Mouse (Mus musculus) embryonic facial prominence, embryonic 11.5 days (tissue): ENCODE results near the gene Fry. TPM values are rescaled to one million over a fixed set of nuclear protein-coding genes. Genes with fewer than 3 reads are reported as not detected.

Source experiments
- ATAC-seq: fragments of 200-750 bp; cut with Nextera tagmentation; replicated peaks from 2 replicates; pipeline ENCODE4 v1.8.0; 2017; ENCODE audit warnings: low read depth; ENCODE audit not compliant: insufficient number of reproducible peaks, low FRiP score, low TSS enrichment
- DNase-seq: peaks from one replicate; pipeline ENCODE4 v3.0.0-alpha.2; 2015; ENCODE audit warnings: low spot score
- H3K27ac ChIP-seq: fragments of 300-500 bp; sonication (generic); replicated peaks from 2 replicates; pipeline ENCODE4 v1.5.1; 2014; ENCODE audit warnings: mild to moderate bottlenecking, low read depth, low read length, control low read depth
- H3K27me3 ChIP-seq: fragments of 300-500 bp; sonication (generic); 2 replicates; pipeline ENCODE4 v1.6.1; 2014; ENCODE audit warnings: mild to moderate bottlenecking, low read length, moderate library complexity, mixed read lengths; ENCODE audit not compliant: control insufficient read depth, insufficient read depth
- H3K36me3 ChIP-seq: fragments of 300-500 bp; sonication (generic); replicated peaks from 2 replicates; pipeline ENCODE4 v1.6.1; 2014; ENCODE audit warnings: low read depth, mild to moderate bottlenecking, low read length, moderate library complexity, mixed read lengths; ENCODE audit not compliant: control insufficient read depth, insufficient read depth
- H3K4me1 ChIP-seq: fragments of 300-500 bp; sonication (generic); 2 replicates; pipeline ENCODE4 v1.6.1; 2014; ENCODE audit warnings: low read length, mixed read lengths; ENCODE audit not compliant: control insufficient read depth, insufficient read depth
- H3K4me2 ChIP-seq: fragments of 300-500 bp; sonication (generic); 2 replicates; pipeline ENCODE4 v1.6.1; 2014; ENCODE audit warnings: low read depth, mild to moderate bottlenecking, control low read depth, low read length, moderate library complexity
- H3K4me3 ChIP-seq: fragments of 300-500 bp; sonication (generic); 2 replicates; pipeline ENCODE4 v1.5.1; 2014; ENCODE audit warnings: low read depth, low read length, control low read depth
- H3K9ac ChIP-seq: fragments of 300-500 bp; sonication (generic); replicated peaks from 2 replicates; pipeline ENCODE4 v1.6.1; 2014; ENCODE audit warnings: mild to moderate bottlenecking, control low read depth, low read length
- H3K9me3 ChIP-seq: fragments of 300-500 bp; sonication (generic); replicated peaks from 2 replicates; pipeline ENCODE4 v1.6.1; 2016; ENCODE audit warnings: mild to moderate bottlenecking, low read length, inconsistent platforms, mixed read lengths; ENCODE audit not compliant: control insufficient read depth
- WGBS: fragments of 180-500 bp; shearing (Covaris S2); extraction: QIAGEN DNeasy Blood & Tissue Kit; methylation state at CpG from one replicate; pipeline ENCODE4 v1.1.7; 2014; 5-methylcytosine and 5-hydroxymethylcytosine counted together
- polyA plus RNA-seq: library from polyadenylated mRNA; unstranded; fragments of >200 nt; fragmentation: Nextera tagmentation; extraction: Ambion mirVana; gene quantifications from 2 replicates; pipeline ENCODE4 v1.2.1, GENCODE M21; 2014

Gene Fry
- polyA plus RNA-seq, 1 experiment from 2014 or later, result 8.2 TPM

- Histone ChIP-seq H3K27me3 (no peaks in the 10 kb centered on the region), H3K9ac (no peak overlapping the region), H3K4me1 (no peaks in the 10 kb centered on the region), H3K27ac (no peak overlapping the region), H3K4me3 (no peak overlapping the region), H3K36me3 (no peaks in the 10 kb centered on the region), H3K9me3 (no peaks in the 10 kb centered on the region), H3K4me2 (no peak overlapping the region)
- no peak for DNase-seq
- ATAC-seq, result no peak
- WGBS, result 100% methylated on average over 1 of the region's 1 CpGs
Observed at GRCm38 (mm10) chr5:150348302-150348701, 229.9 kb downstream of the Fry start.

DNA sequence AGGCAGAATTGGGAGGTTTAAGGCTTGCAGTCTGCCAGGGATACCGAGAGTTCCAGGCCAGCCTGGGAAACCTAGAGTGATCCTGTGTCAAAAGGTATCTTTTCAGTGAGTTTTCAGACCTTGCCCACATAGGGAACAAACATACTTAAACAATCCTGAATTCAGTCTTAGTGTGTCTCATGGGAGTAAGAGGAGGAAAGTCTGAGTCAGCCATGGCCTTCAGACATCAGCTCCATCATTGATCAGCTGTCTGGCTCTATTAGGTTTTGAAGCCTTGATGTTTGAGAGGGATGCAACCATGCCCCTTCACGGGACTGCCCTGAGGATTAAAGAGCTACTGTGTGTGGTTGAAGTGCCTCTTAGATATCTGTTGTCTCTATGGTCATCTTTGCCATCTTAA lies 232.7 kb downstream of the Fry start:
- ATAC-seq (no peak), DNase-seq (no peak)
- Histone ChIP-seq H3K9me3 (no peaks in the 10 kb centered on the region), H3K27ac (no peak overlapping the region), H3K27me3 (no peaks in the 10 kb centered on the region), H3K4me3 (no peak overlapping the region), H3K4me2 (no peak overlapping the region), H3K4me1 (no peaks in the 10 kb centered on the region), H3K36me3 (no peaks in the 10 kb centered on the region), H3K9ac (no peak overlapping the region)
- 81% methylated on average over 2 of the region's 2 CpGs for WGBS

GRCm38 (mm10) chr5:150358671-150359070 lies 240.2 kb downstream of the Fry start:
- no peak overlapping the region for H3K9ac ChIP-seq
- 90% methylated on average over 14 of the region's 14 CpGs for WGBS
- H3K4me1 ChIP-seq, result no peaks in the 10 kb centered on the region
- no peak overlapping the region for H3K27ac ChIP-seq
- H3K4me3 ChIP-seq, result no peak overlapping the region
- no peaks in the 10 kb centered on the region for H3K27me3 ChIP-seq
- DNase-seq (no peak), ATAC-seq (no peak)
- H3K4me2 ChIP-seq, result no peak overlapping the region
- H3K9me3 ChIP-seq, result no peaks in the 10 kb centered on the region
- H3K36me3 ChIP-seq, result no peaks in the 10 kb centered on the region

GRCm38 (mm10) chr5:150362241-150362640 lies 243.8 kb downstream of the Fry start:
- DNase-seq (no peak), ATAC-seq (no peak)
- Histone ChIP-seq H3K9me3 (no peaks in the 10 kb centered on the region), H3K4me1 (no peaks in the 10 kb centered on the region), H3K4me3 (no peak overlapping the region), H3K9ac (no peak overlapping the region), H3K36me3 (no peaks in the 10 kb centered on the region), H3K27ac (no peak overlapping the region), H3K27me3 (no peaks in the 10 kb centered on the region), H3K4me2 (no peak overlapping the region)
- 85% methylated on average over 6 of the region's 6 CpGs for WGBS

DNA sequence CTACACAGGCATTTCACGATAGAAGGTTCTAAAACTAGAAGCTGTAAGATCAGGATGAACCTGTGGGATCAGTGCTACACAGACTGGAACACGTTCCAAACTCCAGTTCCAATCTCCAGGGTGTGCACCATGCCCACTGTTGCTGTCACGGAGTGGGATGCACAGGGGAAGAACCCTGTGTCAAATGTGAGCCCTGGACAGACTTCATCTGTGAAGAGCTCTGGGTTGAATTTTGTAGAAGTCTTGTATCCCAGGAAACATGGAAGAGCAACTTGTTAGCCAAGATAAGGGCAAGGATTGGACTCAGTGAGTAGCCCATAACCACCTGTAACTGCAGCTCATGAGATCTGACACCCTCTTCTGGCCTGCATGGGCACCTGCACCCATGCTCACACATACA lies 246.2 kb downstream of the Fry start:
- H3K4me2 ChIP-seq, result no peak overlapping the region
- no peak overlapping the region for H3K4me3 ChIP-seq
- DNase-seq (no peak), ATAC-seq (no peak)
- no peak overlapping the region for H3K9ac ChIP-seq
- no peak overlapping the region for H3K27ac ChIP-seq
- no peaks in the 10 kb centered on the region for H3K9me3 ChIP-seq
- H3K36me3 ChIP-seq, result no peaks in the 10 kb centered on the region
- no peaks in the 10 kb centered on the region for H3K27me3 ChIP-seq
- 87% methylated on average over 3 of the region's 3 CpGs for WGBS
- H3K4me1 ChIP-seq, result no peaks in the 10 kb centered on the region

DNA sequence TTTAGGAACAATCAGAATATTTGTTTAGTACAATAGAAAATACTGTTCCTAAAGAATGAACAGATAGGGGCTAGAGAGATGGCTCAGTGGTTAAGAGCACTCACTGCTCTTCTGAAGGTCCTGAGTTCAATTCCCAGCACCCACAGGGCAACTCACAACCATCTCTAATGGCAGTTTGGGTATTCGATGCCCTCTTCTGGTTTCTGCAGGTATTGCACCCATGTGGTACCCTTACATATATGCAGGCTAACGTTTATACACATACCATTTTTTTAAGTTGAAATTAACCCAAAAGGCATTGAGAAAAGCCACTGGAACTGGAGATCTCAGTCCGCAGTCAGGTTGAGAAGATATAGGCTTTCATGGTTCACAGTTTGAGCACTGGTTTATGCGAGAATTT lies 248.6 kb downstream of the Fry start:
- no peak overlapping the region for H3K4me3 ChIP-seq
- no peaks in the 10 kb centered on the region for H3K36me3 ChIP-seq
- 78% methylated on average over 4 of the region's 4 CpGs for WGBS
- H3K27me3 ChIP-seq, result no peaks in the 10 kb centered on the region
- no peak overlapping the region for H3K27ac ChIP-seq
- DNase-seq (no peak), ATAC-seq (no peak)
- H3K9me3 ChIP-seq, result no peaks in the 10 kb centered on the region
- H3K4me1 ChIP-seq, result no peaks in the 10 kb centered on the region
- no peak overlapping the region for H3K4me2 ChIP-seq
- no peak overlapping the region for H3K9ac ChIP-seq

DNA sequence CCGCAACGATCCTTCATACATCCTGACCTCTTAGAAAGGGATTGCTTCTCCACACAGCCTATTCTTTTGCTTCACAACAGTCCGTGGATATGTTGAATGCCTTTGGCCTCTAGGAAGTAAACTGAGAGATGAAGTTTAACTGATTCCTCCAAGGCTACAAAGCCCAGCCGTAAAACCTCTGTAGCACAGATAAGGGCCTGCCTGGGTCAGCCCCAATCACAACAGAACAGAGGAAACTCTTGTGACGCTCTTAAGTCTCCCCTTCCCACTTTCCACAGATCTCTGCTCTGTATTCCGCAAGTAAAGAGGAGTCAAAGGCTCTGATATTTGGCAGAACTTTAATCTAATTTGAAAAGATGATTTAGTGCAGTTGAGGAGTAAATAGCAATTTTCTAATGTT lies 251.8 kb downstream of the Fry start:
- H3K4me3 ChIP-seq, result no peak overlapping the region
- H3K9ac ChIP-seq, result no peak overlapping the region
- no peak overlapping the region for H3K4me2 ChIP-seq
- H3K4me1 ChIP-seq, result no peaks in the 10 kb centered on the region
- H3K27ac ChIP-seq, result no peak overlapping the region
- no peaks in the 10 kb centered on the region for H3K9me3 ChIP-seq
- no peaks in the 10 kb centered on the region for H3K27me3 ChIP-seq
- DNase-seq (no peak), ATAC-seq (no peak)
- H3K36me3 ChIP-seq, result no peaks in the 10 kb centered on the region
- 70% methylated on average over 6 of the region's 6 CpGs for WGBS

GRCm38 (mm10) chr5:150370895-150371294 lies 252.4 kb downstream of the Fry start:
- Histone ChIP-seq H3K4me3 (no peak overlapping the region), H3K36me3 (no peaks in the 10 kb centered on the region), H3K27me3 (no peaks in the 10 kb centered on the region), H3K4me1 (no peaks in the 10 kb centered on the region), H3K9ac (no peak overlapping the region), H3K4me2 (no peak overlapping the region), H3K27ac (no peak overlapping the region), H3K9me3 (no peaks in the 10 kb centered on the region)
- ATAC-seq, result no peak
- DNase-seq, result no peak

DNA sequence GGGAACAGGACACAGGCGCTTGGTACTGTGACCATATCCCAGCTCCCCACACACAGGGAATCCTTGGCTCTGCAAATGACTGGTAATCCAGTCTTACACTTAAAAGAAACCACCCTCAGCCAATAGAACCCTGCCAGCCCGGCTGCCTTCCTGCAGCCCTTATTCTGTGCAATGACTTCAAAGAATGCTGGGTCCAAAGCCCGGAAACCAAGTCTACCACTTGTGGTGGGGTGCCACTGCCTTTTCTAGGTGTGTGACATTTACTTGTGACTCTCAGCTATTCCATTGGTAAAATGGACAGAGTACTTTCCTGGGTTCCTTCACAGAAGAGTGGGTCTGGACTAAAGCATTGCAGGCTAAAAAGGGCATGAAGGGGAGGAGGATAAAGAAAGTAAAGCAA lies 254.5 kb downstream of the Fry start:
- no peak for ATAC-seq
- 83% methylated on average over 3 of the region's 3 CpGs for WGBS
- Histone ChIP-seq H3K27ac (no peak overlapping the region), H3K9ac (no peak overlapping the region), H3K9me3 (no peaks in the 10 kb centered on the region), H3K27me3 (no peaks in the 10 kb centered on the region), H3K36me3 (no peaks in the 10 kb centered on the region), H3K4me2 (no peak overlapping the region), H3K4me3 (no peak overlapping the region), H3K4me1 (no peaks in the 10 kb centered on the region)
- DNase-seq, result no peak
